Mouse (Mus musculus) stomach, postnatal 0 days (tissue): ENCODE data around the gene Tnip2.

Experiments used
- CTCF ChIP-seq: IDR thresholded peaks from 2 replicates; pipeline ENCODE4 v1.5.1; 2016; ENCODE audit warnings: antibody characterized with exemption, low read depth, mild to moderate bottlenecking, moderate library complexity
- EP300 ChIP-seq: optimal IDR thresholded peaks from 2 replicates; pipeline ENCODE3; 2016; ENCODE audit warnings: antibody characterized with exemption

DNA sequence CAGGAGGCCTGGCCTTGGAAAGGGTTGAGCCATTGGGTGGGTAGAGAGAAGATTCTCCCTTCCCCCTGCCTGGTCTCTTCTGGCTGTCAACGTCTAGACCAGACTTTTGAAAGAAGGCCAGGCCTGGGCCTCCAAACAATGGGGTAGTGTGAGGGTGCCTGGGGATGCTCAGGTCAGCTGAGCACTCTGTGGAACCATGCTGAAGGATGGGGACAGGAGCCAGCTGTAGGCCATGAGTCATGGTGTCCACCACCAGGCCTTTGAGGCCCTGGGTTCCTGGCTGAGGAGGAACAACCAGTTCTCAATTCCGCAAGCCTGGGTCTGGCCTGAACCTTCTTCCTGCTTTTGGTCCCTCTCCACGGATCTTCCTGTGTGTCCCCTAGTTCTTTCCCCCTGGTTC is 20.0 kb upstream of the Tnip2 start:
- TF ChIP-seq CTCF (no peak), EP300 (no peak)
